10 mouse cellular contexts compared by ENCODE assay signal in the genomic region with DNA sequence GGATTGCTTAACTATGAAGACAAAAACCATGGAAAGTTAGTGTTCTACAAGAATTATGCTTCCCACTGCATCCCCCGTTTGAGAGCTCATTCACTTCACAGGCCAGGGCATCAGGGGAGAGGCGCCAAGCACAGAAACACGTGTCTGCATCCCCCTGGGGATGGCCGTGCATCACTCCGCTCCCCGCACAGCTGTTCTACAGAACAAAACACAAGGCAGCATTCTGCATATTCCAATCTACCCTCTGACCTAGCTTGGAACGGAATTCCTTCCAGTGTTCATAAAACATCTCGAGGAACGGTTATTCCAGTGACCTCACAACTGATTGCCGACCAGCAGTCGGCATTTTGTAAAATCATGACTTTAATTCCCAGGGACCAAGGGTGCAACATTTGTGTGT.
DNase-seq lines count a peak whose midpoint lies in the region; ATAC-seq and TF ChIP-seq lines count a peak whose summit lies in the region.
"Had no signal": no experiment of that assay in that cellular context is flagged by ENCODE, and none has a peak within 500 bp of the region (broad histone marks: within the 10 kb centered on the region; RNA-seq: fewer than 3 reads in every experiment).

No protein-coding gene starts in this region.

- H3K36me3 ChIP-seq in heart, embryonic 12.5 days = no peaks in the 10 kb centered on the region
- H3K36me3 ChIP-seq in kidney, embryonic 14.5 days (ENCODE audit: control insufficient read depth, insufficient read depth, low read length) = no peaks in the 10 kb centered on the region
- H3K36me3 ChIP-seq in myocyte (ENCODE audit: control insufficient read depth, insufficient read depth) = no peaks in the 10 kb centered on the region

- H3K9me3 ChIP-seq in heart, embryonic 12.5 days (replicated peaks) = no peaks in the 10 kb centered on the region
- H3K9me3 ChIP-seq in kidney, embryonic 14.5 days (ENCODE audit: control insufficient read depth, low read length) = no peaks in the 10 kb centered on the region

- 74% methylated on average over 11 of the region's 11 CpGs for WGBS in heart, embryonic 12.5 days
- WGBS in kidney, embryonic 14.5 days = 40% methylated on average over 11 of the region's 11 CpGs

- no peak for TF ChIP-seq POLR2A in myocyte (IDR thresholded peaks at IDR 0.05; ENCODE audit: insufficient read length, low read depth)

- H3K9ac ChIP-seq in heart, embryonic 12.5 days = no peak overlapping the region
- no peak overlapping the region for H3K9ac ChIP-seq in kidney, embryonic 14.5 days (ENCODE audit: low read depth, low read length)

- ATAC-seq in heart, embryonic 12.5 days (ENCODE audit: insufficient number of reproducible peaks, low FRiP score) = no peak
- ATAC-seq in kidney, embryonic 14.5 days (ENCODE audit: low FRiP score, low TSS enrichment) = peak; percentile 62; the same call in 1 of the 2 replicates
- no peak for ATAC-seq in activated CD4-positive, CD25-positive, alpha-beta regulatory T cell, adult 4 months

- H3K27ac ChIP-seq in heart, embryonic 12.5 days (ENCODE audit: poor library complexity, severe bottlenecking) = no peak overlapping the region
- H3K27ac ChIP-seq in kidney, embryonic 14.5 days (ENCODE audit: low read depth, low read length) = no peak overlapping the region; the same call in 1 of the 2 replicates
- H3K27ac ChIP-seq: macrophage had no signal

- no peak overlapping the region for H3K4me3 ChIP-seq in heart, embryonic 12.5 days
- H3K4me3 ChIP-seq in kidney, embryonic 14.5 days (ENCODE audit: low read length) = no peak overlapping the region
- no peak overlapping the region for H3K4me3 ChIP-seq in myocyte

- no peaks in the 10 kb centered on the region for H3K79me2 ChIP-seq in myocyte (ENCODE audit: control insufficient read depth, insufficient read depth)

- DNase-seq in heart, adult 9 months (ENCODE audit: low spot score in 2 of 2) = peak; percentile 23 to 28
- peak; percentile 24 for DNase-seq in gastrocnemius, adult 18-20 months (ENCODE audit: low spot score)
- no peak for DNase-seq in adrenal gland, adult 18-20 months (ENCODE audit: low spot score in 2 of 2)
- no peak for DNase-seq in spleen, postnatal 4 days (ENCODE audit: low spot score in 2 of 2)
- DNase-seq: cerebellum, postnatal 14 days had no signal

- H3K27me3 ChIP-seq in heart, embryonic 12.5 days (replicated peaks) = no peaks in the 10 kb centered on the region
- H3K27me3 ChIP-seq in kidney, embryonic 14.5 days (ENCODE audit: control insufficient read depth, insufficient read depth, low read length) = no peaks in the 10 kb centered on the region
- H3K27me3 ChIP-seq in myocyte (ENCODE audit: control insufficient read depth, insufficient read depth, insufficient read length) = no peaks in the 10 kb centered on the region

- H3K4me1 ChIP-seq in heart, embryonic 12.5 days (replicated peaks) = peaks cover 8% of the 10 kb centered on the region; the same call in 1 of the 2 replicates
- peaks cover 28% of the 10 kb centered on the region for H3K4me1 ChIP-seq in kidney, embryonic 14.5 days (ENCODE audit: control insufficient read depth, insufficient read depth, low read length)

- H3ac ChIP-seq in myocyte (ENCODE audit: control insufficient read depth, insufficient read length) = no peak overlapping the region

- no peak overlapping the region for H3K4me2 ChIP-seq in heart, embryonic 12.5 days
- no peak overlapping the region for H3K4me2 ChIP-seq in kidney, embryonic 14.5 days (replicated peaks; ENCODE audit: low read depth, low read length)
- H3K4me2 ChIP-seq in myocyte (ENCODE audit: low read depth) = no peak overlapping the region

TF ChIP-seq in myocyte, 11 proteins besides CTCF, POLR2A, EP300 and RAD21:
- TF ChIP-seq MYOG (IDR thresholded peaks at IDR 0.05; ENCODE audit: control insufficient read depth in 1 of 3, insufficient read depth in 1 of 3, insufficient read length in 2 of 3, low read depth in 2 of 3) = peak in 2 of 3 experiments; percentile 34 to 55
- TF ChIP-seq MYOD1 (IDR thresholded peaks at IDR 0.05; ENCODE audit: control insufficient read depth in 1 of 3, insufficient read length in 2 of 3, low read depth in 2 of 3) = peak in 2 of 3 experiments; percentile 50 to 58
- TF ChIP-seq CEBPB (IDR thresholded peaks at IDR 0.05; ENCODE audit: insufficient read depth, poor library complexity, severe bottlenecking) = no peak
- no peak for TF ChIP-seq TCF12 (IDR thresholded peaks at IDR 0.05; ENCODE audit: insufficient read depth, poor library complexity, severe bottlenecking)

Comparison
In these comparisons a context has a peak if more than half of its experiments do, and no peak if none do; other contexts are left out.
1. DNase-seq: peak in heart, adult 9 months (2 of 2) and gastrocnemius, adult 18-20 months (single experiment); none in adrenal gland, adult 18-20 months (0 of 2) and spleen, postnatal 4 days (0 of 2).